In the genomic region with DNA sequence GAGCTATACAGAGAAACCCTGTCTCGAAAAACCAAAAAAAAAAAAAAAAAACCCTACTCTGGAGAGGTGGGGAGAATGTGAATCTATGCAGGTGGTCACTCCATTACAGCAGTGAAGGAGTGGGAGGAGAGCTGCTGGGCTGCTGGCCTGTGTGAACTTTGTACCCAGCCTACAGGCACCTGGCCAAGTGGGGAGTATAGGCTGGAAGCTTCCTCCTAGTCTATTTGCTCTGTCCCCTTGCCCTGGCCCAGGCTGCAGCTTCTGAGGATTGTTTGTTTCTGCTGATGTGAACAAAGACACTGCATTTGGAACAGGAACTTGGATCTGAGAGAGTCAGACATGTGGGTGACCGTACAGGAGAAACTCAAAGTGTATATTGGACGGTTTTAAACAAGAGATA, we compare ENCODE assay signal across 12 mouse cellular contexts. TPM values are rescaled to one million over a fixed set of nuclear protein-coding genes. Genes with fewer than 3 reads are reported as not detected.
DNase-seq lines count a peak whose midpoint lies in the region; ATAC-seq lines count a peak whose summit lies in the region.
"Had no signal": no experiment of that assay in that cellular context is flagged by ENCODE, and none has a peak within 500 bp of the region (broad histone marks: within the 10 kb centered on the region; RNA-seq: fewer than 3 reads in every experiment).

No protein-coding gene starts in this region.

- H3K4me3 ChIP-seq in embryonic facial prominence, embryonic 13.5 days: no peak overlapping the region
- H3K4me3 ChIP-seq in embryonic facial prominence, embryonic 10.5 days: no peak overlapping the region
- no peak overlapping the region for H3K4me3 ChIP-seq in liver, embryonic 16.5 days (ENCODE audit: low read depth, low read length)
- H3K4me3 ChIP-seq in forebrain, embryonic 15.5 days: no peak overlapping the region
- H3K4me3 ChIP-seq in limb, embryonic 10.5 days: no peak overlapping the region
- H3K4me3 ChIP-seq: embryonic facial prominence, embryonic 15.5 days had no signal

- no peaks in the 10 kb centered on the region for H3K27me3 ChIP-seq in embryonic facial prominence, embryonic 13.5 days
- no peaks in the 10 kb centered on the region for H3K27me3 ChIP-seq in embryonic facial prominence, embryonic 10.5 days (replicated peaks; ENCODE audit: low read depth, poor library complexity, severe bottlenecking)
- no peaks in the 10 kb centered on the region for H3K27me3 ChIP-seq in liver, embryonic 16.5 days (ENCODE audit: control insufficient read depth, insufficient read depth, low read depth, low read length)
- H3K27me3 ChIP-seq in forebrain, embryonic 15.5 days: no peaks in the 10 kb centered on the region
- no peaks in the 10 kb centered on the region for H3K27me3 ChIP-seq in limb, embryonic 10.5 days (ENCODE audit: low read depth, poor library complexity, severe bottlenecking)
- H3K27me3 ChIP-seq: embryonic facial prominence, embryonic 15.5 days had no signal

- peaks cover 6% of the 10 kb centered on the region; the same call in 1 of the 2 replicates for H3K4me1 ChIP-seq in embryonic facial prominence, embryonic 13.5 days
- H3K4me1 ChIP-seq in embryonic facial prominence, embryonic 10.5 days: peaks cover 7% of the 10 kb centered on the region
- peaks cover 8% of the 10 kb centered on the region for H3K4me1 ChIP-seq in liver, embryonic 16.5 days (ENCODE audit: control insufficient read depth, low read depth, low read length)
- peaks cover 19% of the 10 kb centered on the region for H3K4me1 ChIP-seq in forebrain, embryonic 15.5 days
- peaks cover 7% of the 10 kb centered on the region; the same call in 1 of the 2 replicates for H3K4me1 ChIP-seq in limb, embryonic 10.5 days

- H3K4me2 ChIP-seq in embryonic facial prominence, embryonic 13.5 days: no peak overlapping the region
- no peak overlapping the region for H3K4me2 ChIP-seq in liver, embryonic 16.5 days (ENCODE audit: low read depth, low read length)
- no peak overlapping the region for H3K4me2 ChIP-seq in forebrain, embryonic 15.5 days (replicated peaks)
- H3K4me2 ChIP-seq: embryonic facial prominence, embryonic 15.5 days had no signal

- 68% methylated on average over 3 of the region's 3 CpGs for WGBS in embryonic facial prominence, embryonic 13.5 days
- WGBS in embryonic facial prominence, embryonic 10.5 days: 76% methylated on average over 3 of the region's 3 CpGs
- 40% methylated on average over 3 of the region's 3 CpGs for WGBS in liver, embryonic 16.5 days (ENCODE audit: insufficient replicate concordance)
- 68% methylated on average over 3 of the region's 3 CpGs for WGBS in forebrain, embryonic 15.5 days
- 91% methylated on average over 3 of the region's 3 CpGs for WGBS in limb, embryonic 10.5 days

- no peaks in the 10 kb centered on the region for H3K36me3 ChIP-seq in embryonic facial prominence, embryonic 13.5 days
- peaks cover 5% of the 10 kb centered on the region for H3K36me3 ChIP-seq in embryonic facial prominence, embryonic 10.5 days (replicated peaks)
- no peaks in the 10 kb centered on the region for H3K36me3 ChIP-seq in liver, embryonic 16.5 days (ENCODE audit: control insufficient read depth, insufficient read depth)
- H3K36me3 ChIP-seq in forebrain, embryonic 15.5 days: no peaks in the 10 kb centered on the region
- H3K36me3 ChIP-seq in limb, embryonic 10.5 days: no peaks in the 10 kb centered on the region
- H3K36me3 ChIP-seq: embryonic facial prominence, embryonic 15.5 days had no signal

- no peak for DNase-seq in embryonic facial prominence, embryonic 10.5 days (ENCODE audit: low spot score)
- peak; percentile 68 to 71 for DNase-seq in right cerebral cortex, postnatal 10 days (ENCODE audit: low spot score in 2 of 2)
- DNase-seq in right cerebral cortex, adult 2 months (ENCODE audit: low spot score in 2 of 2): no peak
- DNase-seq in testis, postnatal 14 days (ENCODE audit: low spot score): peak; percentile 70
- DNase-seq in limb, embryonic 10.5 days (ENCODE audit: low spot score): no peak
- DNase-seq: adrenal gland, postnatal 25 days; cerebellum, adult 8-10 months had no signal

- no peak for ATAC-seq in embryonic facial prominence, embryonic 13.5 days (ENCODE audit: insufficient number of reproducible peaks, insufficient read depth, low FRiP score, low TSS enrichment, low read depth)
- ATAC-seq in liver, embryonic 16.5 days (ENCODE audit: low read depth): peak; percentile 38
- ATAC-seq in forebrain, embryonic 15.5 days (replicated peaks): no peak

- 0 out of 2 replicates have a peak overlapping the region, but pooled peaks have one; percentile 16 for H3K9ac ChIP-seq in embryonic facial prominence, embryonic 13.5 days
- H3K9ac ChIP-seq in liver, embryonic 16.5 days (ENCODE audit: low read depth, low read length): no peak overlapping the region
- H3K9ac ChIP-seq in forebrain, embryonic 15.5 days (replicated peaks): no peak overlapping the region
- H3K9ac ChIP-seq: embryonic facial prominence, embryonic 15.5 days; liver, embryonic 14.5 days had no signal

- H3K27ac ChIP-seq in embryonic facial prominence, embryonic 13.5 days: no peak overlapping the region
- no peak overlapping the region for H3K27ac ChIP-seq in embryonic facial prominence, embryonic 10.5 days (replicated peaks)
- H3K27ac ChIP-seq in liver, embryonic 16.5 days (ENCODE audit: low read length): peak overlapping the region; percentile 55
- H3K27ac ChIP-seq in forebrain, embryonic 15.5 days (replicated peaks): no peak overlapping the region
- H3K27ac ChIP-seq in limb, embryonic 10.5 days: no peak overlapping the region
- H3K27ac ChIP-seq: embryonic facial prominence, embryonic 15.5 days; liver, embryonic 14.5 days had no signal

- H3K9me3 ChIP-seq in embryonic facial prominence, embryonic 13.5 days: no peaks in the 10 kb centered on the region
- no peaks in the 10 kb centered on the region for H3K9me3 ChIP-seq in embryonic facial prominence, embryonic 10.5 days
- H3K9me3 ChIP-seq in liver, embryonic 16.5 days (replicated peaks; ENCODE audit: control insufficient read depth, low read length): no peaks in the 10 kb centered on the region
- H3K9me3 ChIP-seq in forebrain, embryonic 15.5 days: no peaks in the 10 kb centered on the region
- H3K9me3 ChIP-seq in limb, embryonic 10.5 days (replicated peaks): no peaks in the 10 kb centered on the region
- H3K9me3 ChIP-seq: embryonic facial prominence, embryonic 15.5 days had no signal

RNA-seq across cellular contexts. Expression of a gene that starts 2.6 kb away (rescaled TPM):
- polyA plus RNA-seq in embryonic facial prominence, embryonic 13.5 days (2015; fragmentation: Nextera tagmentation; extraction: Ambion mirVana): 69.5 and 76.0 TPM in 2 replicates
- polyA plus RNA-seq in embryonic facial prominence, embryonic 10.5 days (2016; fragmentation: Nextera tagmentation; extraction: Ambion mirVana): 85.1 and 86.3 TPM in 2 replicates
- polyA plus RNA-seq in liver, embryonic 16.5 days (2015; fragmentation: Nextera tagmentation; extraction: Ambion mirVana): 16.1 and 16.6 TPM in 2 replicates
- polyA plus RNA-seq in forebrain, embryonic 15.5 days (2015; fragmentation: Nextera tagmentation; extraction: Ambion mirVana): 111 and 112 TPM in 2 replicates
- 85.6 and 88.3 TPM in 2 replicates for polyA plus RNA-seq in limb, embryonic 10.5 days (2016; fragmentation: Nextera tagmentation; extraction: Ambion mirVana)

RNA-seq across cellular contexts. Expression of a gene that starts 13.6 kb away (rescaled TPM):
- polyA plus RNA-seq in embryonic facial prominence, embryonic 13.5 days (2015; fragmentation: Nextera tagmentation; extraction: Ambion mirVana): 21.2 and 28.0 TPM in 2 replicates
- 23.5 and 26.1 TPM in 2 replicates for polyA plus RNA-seq in embryonic facial prominence, embryonic 10.5 days (2016; fragmentation: Nextera tagmentation; extraction: Ambion mirVana)
- polyA plus RNA-seq in liver, embryonic 16.5 days (2015; fragmentation: Nextera tagmentation; extraction: Ambion mirVana): 9.7 and 10.0 TPM in 2 replicates
- polyA plus RNA-seq in forebrain, embryonic 15.5 days (2015; fragmentation: Nextera tagmentation; extraction: Ambion mirVana): 23.7 and 25.5 TPM in 2 replicates
- polyA plus RNA-seq in limb, embryonic 10.5 days (2016; fragmentation: Nextera tagmentation; extraction: Ambion mirVana): 29.8 and 32.4 TPM in 2 replicates

RNA-seq across cellular contexts. Expression of a gene that starts 27.5 kb away (rescaled TPM):
- not detected in 2 replicates for polyA plus RNA-seq in embryonic facial prominence, embryonic 13.5 days (2015; fragmentation: Nextera tagmentation; extraction: Ambion mirVana)
- not detected in 2 replicates for polyA plus RNA-seq in embryonic facial prominence, embryonic 10.5 days (2016; fragmentation: Nextera tagmentation; extraction: Ambion mirVana)
- not detected in 2 replicates for polyA plus RNA-seq in liver, embryonic 16.5 days (2015; fragmentation: Nextera tagmentation; extraction: Ambion mirVana)
- polyA plus RNA-seq in forebrain, embryonic 15.5 days (2015; fragmentation: Nextera tagmentation; extraction: Ambion mirVana): not detected in 2 replicates
- polyA plus RNA-seq in limb, embryonic 10.5 days (2016; fragmentation: Nextera tagmentation; extraction: Ambion mirVana): not detected in 2 replicates
- polyA plus RNA-seq: embryonic facial prominence, embryonic 15.5 days; liver, embryonic 14.5 days had no signal

RNA-seq across cellular contexts. Expression of a gene that starts 52.7 kb away (rescaled TPM):
- polyA plus RNA-seq in embryonic facial prominence, embryonic 13.5 days (2015; fragmentation: Nextera tagmentation; extraction: Ambion mirVana): not detected in 2 replicates
- not detected in 2 replicates for polyA plus RNA-seq in embryonic facial prominence, embryonic 10.5 days (2016; fragmentation: Nextera tagmentation; extraction: Ambion mirVana)
- not detected in 2 replicates for polyA plus RNA-seq in liver, embryonic 16.5 days (2015; fragmentation: Nextera tagmentation; extraction: Ambion mirVana)
- not detected in 2 replicates for polyA plus RNA-seq in forebrain, embryonic 15.5 days (2015; fragmentation: Nextera tagmentation; extraction: Ambion mirVana)
- polyA plus RNA-seq in limb, embryonic 10.5 days (2016; fragmentation: Nextera tagmentation; extraction: Ambion mirVana): not detected in 2 replicates
- polyA plus RNA-seq: embryonic facial prominence, embryonic 15.5 days; liver, embryonic 14.5 days had no signal

Comparison
In these comparisons a context has a peak if more than half of its experiments do, and no peak if none do; other contexts are left out.
1. DNase-seq: peak in right cerebral cortex, postnatal 10 days (2 of 2) and testis, postnatal 14 days (single experiment); none in embryonic facial prominence, embryonic 10.5 days (single experiment), right cerebral cortex, adult 2 months (0 of 2) and limb, embryonic 10.5 days (single experiment).